Mouse (Mus musculus) heart, adult 8-10 months (tissue): ENCODE measurements at regions not wholly inside any gene's neighbourhood (a gene's known extent, or its start where the extent isn't known, plus 50 kb on each side); places are given as distances from the start of the nearest gene placed in this dataset.
"Not testable (repeated sequence)": the region's sequence is repeated elsewhere in the genome, so short reads cannot be mapped to it uniquely, and the experiment has no call there.

Experiments
- DNase-seq: peaks from one replicate; pipeline ENCODE4 v3.0.0; 2022; ENCODE audit warnings: low spot score

DNA sequence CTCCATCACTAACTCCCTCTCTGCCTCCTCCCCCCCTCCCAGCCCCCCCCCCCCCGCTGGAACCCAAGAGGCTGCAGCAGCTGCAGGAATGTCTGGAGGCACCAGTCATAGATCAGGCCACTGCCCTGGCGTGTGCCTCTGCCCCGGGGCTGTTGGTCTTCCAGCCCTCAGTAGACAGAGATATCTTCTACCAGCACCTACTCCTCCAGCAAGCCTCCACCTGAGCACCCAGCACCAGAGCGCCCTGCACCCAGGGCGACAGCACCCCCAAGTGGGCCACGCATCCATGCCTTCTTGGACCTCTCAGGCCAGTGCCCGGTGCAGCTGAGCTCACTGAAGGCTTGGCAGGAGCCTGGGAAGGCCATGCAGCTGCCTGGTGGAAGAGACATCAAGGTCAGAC lies 936.5 kb downstream of the Diaph3 start:
- no peak for DNase-seq

DNA sequence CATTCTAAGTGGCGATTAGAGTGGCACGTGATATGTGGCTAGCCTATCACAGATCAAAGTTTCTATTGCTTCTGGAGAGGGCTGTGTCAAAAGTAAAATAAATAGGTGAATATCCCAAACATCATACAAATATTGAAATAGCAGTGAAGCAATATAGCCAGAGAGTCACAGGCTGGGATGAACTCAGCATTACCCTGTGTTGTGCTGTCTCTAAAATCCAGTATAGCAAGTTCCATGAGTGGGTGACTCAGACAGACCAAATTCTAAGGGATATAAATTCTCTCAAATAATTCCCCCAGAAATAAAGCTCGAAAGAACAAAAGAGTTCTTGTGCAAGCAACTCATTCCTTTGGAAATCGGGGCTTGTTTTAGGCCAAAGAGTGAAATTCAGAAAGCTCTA lies 943.2 kb downstream of the Diaph3 start:
- DNase-seq: no peak

DNA sequence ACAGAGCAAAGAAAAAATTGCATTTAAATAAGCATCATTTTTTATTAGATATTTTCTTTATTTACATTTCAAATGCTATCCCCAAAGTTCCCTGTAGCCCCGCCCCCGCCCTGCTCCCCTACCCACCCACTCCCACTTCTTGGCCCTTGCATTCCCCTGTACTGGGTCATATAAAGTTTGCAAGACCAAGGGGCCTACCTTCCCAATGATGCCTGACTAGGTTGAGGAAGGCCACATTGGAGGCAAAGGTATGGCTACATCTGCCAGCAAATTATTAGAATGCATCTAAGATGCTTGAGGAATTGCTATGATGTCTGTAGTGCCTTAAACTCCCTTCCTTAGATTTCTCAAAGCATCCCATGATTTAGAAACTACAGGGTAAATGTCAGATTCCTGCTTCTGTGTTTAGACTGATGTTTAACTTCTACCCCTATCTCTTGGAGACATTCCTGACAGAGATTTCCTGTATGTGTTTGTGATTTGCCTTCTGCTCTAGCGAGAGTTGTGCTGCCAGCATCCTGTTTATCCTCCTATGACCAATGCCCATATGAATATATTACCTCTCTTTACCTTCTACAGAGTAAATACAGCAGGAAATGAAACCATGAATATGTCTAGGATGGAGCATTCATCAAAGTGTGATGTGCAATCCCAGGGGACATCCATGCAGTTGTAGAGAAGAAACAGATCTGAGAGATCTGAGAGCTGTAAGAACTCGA lies 956.2 kb downstream of the Diaph3 start:
- no peak for DNase-seq

DNA sequence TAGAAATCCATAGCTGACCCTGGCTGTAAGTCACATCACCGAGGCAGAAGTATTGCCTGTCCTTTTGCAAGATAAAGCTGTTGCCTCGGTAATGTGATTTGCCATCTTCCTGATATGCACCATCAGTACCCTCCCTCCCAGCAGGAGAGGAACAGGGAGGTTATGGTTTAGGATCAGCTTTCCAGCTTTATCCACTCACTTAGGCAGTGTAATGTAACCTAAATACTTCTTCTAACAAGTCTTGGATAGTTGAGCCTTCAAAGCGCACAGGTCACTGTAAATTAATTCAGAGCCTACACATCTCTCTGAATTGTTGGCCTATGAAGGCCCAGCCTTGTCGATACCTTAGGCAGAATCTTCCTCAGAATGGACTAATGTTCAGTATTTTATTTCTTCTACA lies 962.5 kb downstream of the Diaph3 start:
- no peak for DNase-seq

DNA sequence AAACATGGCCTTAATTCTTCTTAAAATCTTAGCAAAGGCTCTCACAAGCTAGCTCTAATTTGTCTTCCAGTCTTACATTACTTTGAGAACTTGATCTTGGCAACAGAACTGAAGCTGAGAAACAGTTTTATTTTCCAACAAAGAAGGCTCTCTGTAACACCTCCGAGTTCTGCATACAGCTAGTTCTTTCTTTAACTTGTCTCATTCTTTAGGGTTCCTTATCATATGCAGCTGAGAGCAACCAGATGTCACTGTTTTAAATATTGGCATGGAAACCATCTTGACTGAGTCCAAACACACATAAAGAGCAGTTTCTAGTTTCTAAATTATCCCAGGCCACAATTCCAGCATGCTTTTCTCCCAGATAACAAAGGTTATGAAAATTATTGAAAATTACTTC lies 969.9 kb downstream of the Diaph3 start:
- no peak for DNase-seq

DNA sequence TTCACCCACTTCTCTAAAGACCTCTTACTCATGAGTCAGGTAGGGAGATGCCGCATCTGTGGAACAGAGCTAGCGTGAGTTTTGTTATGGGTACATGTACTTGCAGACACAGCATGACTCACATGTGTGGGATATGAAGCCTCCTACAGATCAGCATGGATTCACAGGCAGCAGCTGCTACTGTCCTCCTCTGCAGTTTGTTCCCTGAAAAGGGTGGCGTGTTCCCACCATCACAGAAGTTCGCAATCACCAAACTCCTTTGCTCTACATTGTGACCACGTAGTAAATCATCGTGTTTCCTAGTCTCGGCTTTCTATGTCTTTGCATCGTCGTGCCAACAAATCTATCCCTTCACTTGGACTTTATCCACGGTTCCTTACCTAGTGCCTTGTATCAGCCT lies 981.9 kb downstream of the Diaph3 start:
- DNase-seq: no peak

DNA sequence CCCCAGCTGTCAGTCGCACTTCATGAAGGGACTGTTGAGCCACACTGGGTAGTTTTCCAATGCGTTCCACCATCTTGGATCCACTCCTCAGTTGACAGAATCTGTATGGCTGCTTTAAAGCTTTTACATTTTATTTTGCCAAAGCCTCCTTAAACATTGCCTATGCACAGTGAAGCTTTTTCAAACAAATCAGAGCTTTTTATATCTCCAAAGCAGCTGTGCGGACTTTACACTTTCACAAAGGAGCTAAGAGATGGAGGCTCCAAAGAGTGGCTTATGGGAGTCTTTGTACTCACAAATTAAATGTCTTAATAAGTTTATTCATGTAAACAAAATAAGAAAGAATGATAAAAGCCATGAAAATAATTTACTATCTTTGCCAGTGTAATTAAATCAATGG lies 986.3 kb downstream of the Diaph3 start:
- DNase-seq: no peak

DNA sequence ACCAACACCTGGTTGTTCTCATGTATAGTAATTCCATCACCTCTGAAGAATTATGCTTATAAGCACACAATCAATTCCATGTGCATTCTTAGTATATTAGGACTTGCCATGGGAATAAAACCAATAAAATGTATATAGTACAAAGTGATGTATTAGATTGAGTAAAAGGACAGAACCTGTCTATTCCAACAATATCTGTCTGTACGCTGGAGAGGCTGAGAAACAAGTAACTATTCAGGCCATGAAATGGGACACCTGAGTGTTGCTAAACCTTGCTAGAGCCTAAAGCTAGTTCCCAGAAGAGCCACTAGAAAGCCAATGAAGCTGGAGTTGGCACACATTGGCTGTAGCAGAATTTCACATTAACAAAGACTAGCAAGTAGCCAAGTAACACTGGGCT lies 989.8 kb downstream of the Diaph3 start:
- no peak for DNase-seq

DNA sequence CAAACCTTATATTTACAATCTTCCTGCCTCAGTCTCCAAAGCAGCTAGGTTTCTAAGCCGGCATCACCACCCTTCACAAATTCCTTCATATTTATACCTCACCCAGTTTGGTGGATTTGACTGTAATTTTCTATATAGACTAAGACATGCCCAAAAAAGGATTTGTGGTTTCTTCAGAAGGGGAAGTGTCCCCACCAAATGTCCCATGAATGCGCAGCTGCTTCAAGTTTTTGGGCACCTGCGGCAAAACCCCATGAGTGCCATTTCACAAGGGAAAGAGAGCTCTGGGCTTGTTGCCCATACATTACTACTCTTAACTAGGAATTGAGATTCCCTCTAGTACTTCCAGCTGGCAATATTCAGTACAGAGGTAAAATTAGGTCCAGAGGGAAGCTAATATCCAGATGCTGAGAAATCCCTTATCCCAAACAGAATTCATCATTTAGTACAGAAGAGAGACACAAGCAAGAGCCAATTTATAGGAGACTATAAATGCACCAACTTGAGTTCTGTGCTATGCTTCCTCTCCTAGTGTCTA lies 990.6 kb downstream of the Diaph3 start:
- no peak for DNase-seq

DNA sequence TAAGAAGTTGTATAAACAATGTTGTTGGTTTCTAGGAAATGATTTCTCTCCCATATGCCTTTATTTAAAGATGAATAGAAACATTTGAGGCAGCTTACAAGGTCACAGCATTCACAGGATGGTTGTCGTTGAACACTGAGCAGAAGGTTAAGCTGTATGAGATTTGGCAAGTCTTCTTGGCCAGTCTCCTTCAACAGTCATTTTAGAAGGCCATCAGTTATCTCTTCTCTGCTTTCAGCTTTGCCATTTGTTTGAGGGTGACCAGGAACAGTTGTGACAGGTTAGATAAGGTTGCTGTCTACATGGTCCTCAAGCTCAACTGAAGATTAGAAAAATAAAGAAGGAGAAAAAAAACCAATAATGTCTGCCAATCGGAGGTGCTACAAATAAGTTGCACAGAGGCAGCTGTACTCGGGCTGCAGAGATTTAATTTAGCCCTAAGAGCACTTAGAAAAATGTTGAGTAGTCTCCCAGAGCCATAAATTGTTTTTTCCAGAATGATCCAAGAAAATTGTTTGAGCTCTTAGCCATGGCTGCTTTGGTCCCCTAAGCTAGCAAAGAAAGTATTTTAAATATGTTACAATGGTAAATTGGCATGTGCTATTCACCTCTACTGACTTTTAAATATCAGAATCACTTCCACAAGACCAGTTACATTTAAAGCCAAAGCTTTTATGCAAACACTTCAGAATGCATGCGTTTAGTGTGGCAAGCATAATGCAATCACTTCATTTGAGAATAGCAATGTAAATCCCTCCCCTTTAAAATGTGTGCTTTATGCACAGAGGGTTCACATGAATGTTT lies 1025.6 kb downstream of the Diaph3 start:
- DNase-seq: peak; percentile 1

DNA sequence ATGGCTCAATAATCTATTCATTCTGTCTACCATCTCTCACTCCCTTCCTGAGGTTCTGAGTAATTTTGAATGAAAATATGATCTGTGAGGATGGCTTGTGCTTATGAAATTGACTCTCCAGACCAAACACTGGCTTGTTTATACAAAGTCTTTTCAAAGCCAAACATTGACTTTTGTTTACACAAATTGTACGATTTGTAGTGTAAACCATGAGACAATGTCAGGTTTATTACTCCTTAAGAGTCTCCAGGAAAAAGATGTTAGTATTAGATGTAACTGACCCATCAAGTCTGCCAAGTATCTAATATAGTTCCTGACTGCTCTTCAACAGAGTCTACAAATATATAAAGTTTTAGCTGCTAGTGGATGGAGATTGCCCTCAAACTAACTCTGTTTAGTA lies 1039.5 kb downstream of the Diaph3 start:
- DNase-seq: no peak

DNA sequence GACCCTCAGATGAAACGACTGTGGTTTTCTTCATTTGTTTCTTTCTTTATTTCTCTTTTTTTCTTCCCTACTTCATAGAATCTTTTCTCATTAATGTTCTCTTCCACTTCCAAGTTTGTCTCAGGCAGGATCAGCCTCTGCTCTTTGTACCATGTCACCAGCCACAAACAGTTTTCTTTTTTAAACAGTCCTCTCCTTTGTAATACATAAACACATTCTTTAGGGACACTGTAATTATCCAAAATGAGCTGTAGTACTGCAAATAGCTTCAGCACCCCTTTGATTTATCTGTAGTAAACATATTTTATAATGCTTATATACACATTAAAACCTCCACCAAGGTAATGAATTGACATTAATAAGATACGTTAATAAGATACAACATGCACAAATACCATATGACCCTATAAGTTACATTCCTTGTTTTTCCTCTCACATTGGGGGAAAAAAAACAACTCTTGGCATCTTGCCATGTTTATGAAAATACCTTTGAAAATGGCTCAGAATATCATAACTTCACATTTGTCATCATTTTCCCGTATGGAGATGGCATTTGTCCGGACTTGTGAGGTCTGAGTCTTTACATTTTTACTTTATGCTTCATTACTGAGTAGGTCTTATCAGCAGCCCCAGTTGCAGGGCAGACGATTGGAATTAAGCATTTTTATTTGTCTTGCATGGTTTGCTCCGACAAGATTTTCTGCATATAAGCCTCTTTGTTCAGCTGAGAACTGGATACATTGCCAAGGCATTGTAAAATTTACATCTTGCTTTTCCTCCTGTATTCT lies 1070.5 kb downstream of the Diaph3 start:
- no peak for DNase-seq

DNA sequence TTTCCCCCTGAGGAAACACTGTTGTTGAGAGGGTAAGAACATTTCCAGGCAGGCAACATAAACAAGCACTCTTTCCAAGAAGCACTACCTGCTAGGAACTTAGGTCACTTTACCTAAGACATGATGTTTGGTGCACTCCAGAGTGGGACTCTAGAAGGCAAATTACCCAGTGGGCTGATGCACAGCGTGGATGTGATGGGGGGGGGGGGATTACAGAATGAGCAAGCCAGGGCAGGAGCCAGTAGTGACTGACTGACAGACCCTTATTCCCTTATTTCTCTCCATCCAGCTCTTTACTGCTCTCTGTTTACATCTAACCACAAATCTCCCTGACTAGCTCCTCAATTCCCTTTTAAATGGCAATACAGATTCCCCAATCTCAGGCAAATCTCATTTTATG lies 1071.7 kb downstream of the Diaph3 start:
- no peak for DNase-seq

DNA sequence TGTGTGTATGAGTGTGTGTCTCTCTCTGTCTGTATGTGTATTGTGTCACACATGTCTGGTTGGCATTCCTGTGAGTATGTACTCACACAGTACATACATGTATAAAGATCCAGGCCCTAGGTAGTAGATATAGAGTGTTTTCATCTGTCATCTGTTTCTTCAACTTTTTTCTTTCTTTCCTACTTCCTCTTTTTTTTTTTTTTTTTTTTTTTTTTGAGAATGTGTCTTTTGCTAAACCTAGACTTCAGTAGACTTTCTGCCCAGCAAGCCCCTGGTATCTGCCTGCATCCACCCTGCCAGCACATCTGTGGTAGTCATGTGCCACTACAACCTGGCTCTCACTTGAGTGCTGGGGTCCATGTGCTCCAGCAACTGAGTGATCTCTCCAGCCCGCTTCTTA lies 1073.3 kb downstream of the Diaph3 start:
- DNase-seq: no peak

DNA sequence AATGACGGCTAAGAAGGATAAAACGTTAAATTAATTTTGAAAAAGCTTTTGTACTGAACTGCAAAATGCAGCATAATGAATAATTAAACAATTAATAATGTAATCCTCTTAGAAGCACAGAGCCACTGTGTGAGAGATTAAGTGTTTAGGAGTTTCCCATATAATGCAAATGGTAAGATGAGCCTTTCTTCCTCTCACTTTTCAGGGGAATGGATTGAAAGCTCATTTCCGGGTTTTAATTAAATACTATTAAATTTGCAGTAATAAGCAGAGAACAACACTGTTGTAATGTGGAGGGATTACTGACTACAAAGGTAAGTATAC lies 1077.5 kb downstream of the Diaph3 start:
- no peak for DNase-seq

DNA sequence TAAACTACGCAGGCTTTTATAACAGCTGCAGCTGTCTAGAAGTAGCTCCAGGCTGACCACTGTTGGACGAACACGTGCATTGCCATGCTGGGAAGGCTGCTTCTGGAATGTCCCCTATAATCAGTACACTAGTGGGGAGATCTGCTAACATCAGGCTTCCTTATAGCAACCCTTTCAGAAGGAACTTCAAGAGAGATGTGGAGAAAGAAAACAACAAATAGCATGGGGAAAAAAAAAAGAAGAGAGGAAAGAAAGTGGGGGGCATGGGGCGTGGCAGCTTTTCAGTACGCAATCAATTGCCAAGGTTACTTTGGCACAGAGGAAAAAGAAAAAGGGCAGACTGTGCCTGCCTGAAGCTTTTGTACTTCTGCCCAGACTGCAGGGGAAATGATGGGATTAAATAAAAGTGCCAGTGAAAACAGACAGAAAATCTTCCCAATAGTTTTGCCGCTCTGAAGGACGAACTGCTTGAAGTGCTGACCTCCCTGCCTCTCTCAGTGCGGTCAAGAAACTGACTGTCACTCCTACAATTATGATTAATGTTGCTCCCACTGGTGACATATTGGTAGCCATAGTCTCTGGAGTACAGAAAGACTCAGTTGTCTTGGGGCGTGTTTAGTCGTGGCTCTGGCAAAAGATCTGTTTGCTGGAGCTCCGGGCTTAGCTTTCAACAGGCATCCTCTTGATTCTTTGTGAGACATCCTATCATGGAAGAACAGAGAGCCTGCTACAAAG lies 1078.0 kb downstream of the Diaph3 start:
- no peak for DNase-seq

DNA sequence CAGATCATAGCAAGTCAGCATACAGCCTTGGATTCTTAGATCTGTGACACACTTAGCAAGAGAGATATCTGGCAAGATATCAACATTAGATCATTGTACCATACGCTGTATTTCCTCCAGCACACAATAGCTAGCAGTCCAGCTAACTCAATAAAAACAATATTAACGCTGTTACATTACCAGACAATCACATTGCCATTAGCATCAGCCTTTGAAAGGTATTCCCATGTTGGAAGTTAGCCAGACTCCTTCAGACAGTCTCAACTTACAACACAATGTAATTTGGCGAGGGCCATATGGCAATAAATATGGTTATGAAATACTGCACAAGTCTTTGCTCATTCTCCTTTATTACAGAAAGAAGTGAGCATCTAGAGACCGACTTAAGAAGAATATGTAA lies 1084.0 kb downstream of the Diaph3 start:
- DNase-seq: no peak

DNA sequence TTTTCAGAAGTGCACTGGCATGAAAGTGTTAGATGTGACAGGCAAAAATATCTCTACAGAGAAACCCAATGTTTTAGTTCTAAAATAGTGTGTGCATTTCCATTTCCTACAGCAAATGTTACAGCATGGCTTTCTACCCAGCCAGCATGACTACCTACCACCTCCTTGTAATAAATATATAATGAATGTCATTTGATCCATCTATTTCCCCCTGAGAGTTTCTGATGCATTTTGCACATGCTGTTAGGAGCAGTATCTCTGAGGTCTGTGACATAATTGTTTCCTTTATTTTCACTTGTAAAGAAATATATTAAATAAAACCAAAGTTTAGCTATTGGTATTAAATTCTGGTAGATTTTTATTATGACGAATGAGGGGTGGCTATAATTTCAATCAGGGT lies 1086.4 kb downstream of the Diaph3 start:
- no peak for DNase-seq

DNA sequence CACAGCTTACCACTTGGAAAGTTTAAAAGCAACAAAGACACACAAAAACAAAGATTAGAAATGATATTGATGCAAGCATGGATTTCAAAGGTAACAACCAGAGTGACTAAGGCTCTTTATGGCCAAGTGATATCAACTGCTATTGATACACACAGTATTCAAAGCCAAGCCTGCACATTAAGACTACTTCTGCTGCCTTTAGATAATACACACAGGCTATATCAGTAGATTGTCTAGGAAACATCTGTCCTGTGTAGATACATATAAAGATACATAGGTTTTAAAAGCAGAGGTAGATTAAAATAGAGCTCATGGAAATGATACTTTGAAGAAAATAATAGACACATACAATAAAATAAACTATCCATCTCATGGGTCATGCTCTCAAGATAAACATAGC lies 1111.6 kb downstream of the Diaph3 start:
- no peak for DNase-seq

DNA sequence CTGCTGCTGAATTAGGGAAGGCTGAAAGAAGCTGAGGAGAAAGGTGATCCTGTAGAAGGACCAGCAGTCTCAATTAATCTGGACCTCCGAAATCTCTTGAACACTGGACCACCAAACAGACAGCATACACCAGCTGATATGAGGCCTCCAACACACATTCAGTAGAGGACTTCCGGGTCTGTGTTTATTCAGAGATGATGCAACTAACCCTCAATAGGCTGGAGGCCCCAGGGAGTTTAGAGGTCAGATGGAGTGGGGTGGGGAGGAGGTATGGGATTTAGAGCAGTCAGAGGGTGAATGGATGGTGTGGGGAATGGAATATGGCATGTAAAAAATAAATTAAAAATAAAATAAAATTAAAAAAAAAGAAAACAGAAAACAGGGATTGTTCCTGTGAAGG lies 1123.4 kb downstream of the Diaph3 start:
- not testable (repeated sequence) for DNase-seq
